Mouse (Mus musculus) right cerebral cortex, postnatal 10 days (tissue): ENCODE results near the gene Rpl27.
"Not testable (repeated sequence)": the region's sequence is repeated elsewhere in the genome, so short reads cannot be mapped to it uniquely, and the experiment has no call there.

Experiments used
- DNase-seq, 2 experiments: peaks; one replicate each; pipeline ENCODE4 v3.0.0; 2021; ENCODE audit warnings: low spot score in 2 of 2

Gene Rpl27

DNA sequence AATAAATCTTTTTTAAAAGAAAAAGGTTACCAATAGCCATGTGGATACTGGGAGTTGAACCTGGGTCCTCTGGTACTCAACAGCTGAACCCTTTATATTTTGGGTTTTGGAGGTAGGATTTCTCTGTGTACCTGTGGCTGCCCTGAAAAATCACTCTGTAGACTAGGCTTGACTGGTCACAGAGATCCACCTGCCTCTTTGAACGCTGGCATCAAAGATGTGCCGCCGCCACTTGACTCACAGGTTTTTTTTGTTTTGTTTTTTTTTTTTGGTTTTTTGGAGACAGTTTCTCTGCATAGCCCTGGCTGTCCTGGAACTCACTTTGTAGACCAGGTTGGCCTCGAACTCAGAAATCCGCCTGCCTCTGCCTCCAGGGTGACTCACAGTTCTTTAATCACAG, 5.7 kb downstream of the Rpl27 start:
- no peak for DNase-seq

DNA sequence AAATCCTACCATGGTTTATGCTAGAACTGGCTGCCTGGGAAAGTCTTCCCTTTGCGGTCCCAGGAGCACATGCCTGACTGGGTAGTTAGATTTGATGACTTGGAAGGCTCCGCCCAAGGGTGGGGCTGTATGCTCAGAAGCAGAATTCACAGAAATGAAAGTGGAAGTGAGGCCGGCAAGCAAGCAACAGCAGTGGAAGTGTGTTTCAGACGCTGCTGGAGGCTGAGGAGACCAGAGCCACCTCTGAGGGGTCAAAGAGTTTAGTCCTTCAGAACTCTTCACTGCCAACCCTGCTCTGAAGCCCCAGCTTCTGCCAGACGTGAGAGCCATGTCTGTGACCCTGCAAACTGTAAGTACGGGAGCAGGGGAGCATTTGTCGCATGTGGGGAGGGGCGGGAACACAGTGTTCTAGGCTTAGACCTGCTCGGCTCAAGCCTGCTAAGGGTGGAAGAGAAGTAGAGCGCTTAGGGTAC, 6.2 kb downstream of the Rpl27 start, which contains the start of gene Ifi35:
TSS of gene Ifi35 (plus strand) at position 134 of the 473 bp plus-strand sequence.
- peak in 1 of 2 experiments; percentile 40 for DNase-seq

DNA sequence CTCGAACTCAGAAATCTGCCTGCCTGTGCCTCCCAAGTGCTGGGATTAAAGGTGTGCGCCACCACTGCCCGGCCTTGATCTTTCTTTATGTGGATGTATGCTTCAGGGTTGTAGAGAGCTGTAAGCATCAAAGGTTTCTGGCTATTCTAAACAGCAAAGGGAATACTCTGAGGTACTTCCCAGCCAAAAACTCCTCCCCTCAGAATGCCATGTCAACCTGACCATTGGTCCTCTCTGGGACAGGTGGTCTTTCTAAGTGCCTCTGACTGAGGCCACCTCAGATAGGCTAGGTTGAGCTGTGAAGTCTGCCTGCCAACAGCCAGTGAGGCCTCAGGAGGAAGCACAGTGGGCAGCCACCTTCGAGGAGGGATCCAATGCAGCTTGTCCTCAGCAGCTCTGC, 6.8 kb downstream of the Rpl27 start:
- no peak for DNase-seq

DNA sequence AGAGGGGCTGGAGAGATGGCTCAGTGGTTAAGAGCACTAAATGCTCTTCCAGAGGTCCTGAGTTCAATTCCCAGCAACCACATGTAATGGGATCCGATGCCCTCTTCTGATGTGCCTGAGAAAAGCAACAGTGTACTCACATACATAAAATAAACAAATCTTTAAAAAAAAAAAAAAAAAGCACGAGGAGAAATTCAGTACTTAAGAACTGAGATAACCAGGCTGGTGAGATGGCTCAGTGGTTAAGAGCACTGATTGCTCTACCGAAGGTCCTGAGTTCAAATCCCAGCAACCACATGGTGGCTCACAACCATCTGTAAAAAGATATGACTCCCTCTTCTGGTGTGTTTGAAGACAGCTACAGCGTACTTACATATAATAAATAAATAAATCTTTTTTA, 7.5 kb downstream of the Rpl27 start:
- not testable (repeated sequence) for DNase-seq

DNA sequence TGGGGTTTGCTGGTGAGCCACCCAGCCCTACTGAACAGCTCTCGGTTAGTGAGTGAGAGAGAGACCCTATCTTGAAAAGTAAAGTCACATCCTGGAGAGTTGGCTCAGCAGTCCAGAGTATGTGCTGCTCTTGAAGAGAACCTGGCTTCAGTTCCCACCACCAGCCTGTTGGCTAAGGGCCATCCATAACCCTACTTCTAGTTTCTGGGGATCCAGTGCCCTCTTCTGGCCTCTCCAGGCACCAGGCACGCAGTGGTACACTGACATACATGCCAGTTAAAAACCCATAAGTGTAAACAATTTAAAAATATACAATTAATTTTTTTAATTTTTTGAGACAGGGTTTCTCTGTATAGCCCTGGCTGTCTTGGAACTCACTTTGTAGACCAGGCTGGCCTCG, 8.3 kb downstream of the Rpl27 start:
- no peak for DNase-seq

DNA sequence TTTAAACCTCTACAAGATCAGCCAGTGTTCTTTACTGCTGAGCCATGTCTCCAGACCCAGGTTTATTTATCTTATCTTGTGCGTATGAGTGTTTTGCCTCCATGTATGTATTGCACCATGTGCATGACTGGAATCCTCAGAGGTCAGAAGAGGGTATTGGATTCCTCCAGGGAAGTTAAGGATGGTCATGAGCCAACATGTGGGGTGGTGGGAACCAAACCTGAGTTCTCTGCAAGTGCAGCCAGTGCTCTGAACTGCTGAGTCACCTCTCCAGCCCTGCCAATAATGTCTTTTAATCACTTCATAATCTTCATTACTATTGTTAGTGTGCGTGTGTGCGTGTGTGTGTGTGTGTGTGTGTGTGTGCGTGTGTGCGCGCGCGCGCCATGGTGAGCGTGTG, 9.4 kb downstream of the Rpl27 start:
- DNase-seq: no peak

DNA sequence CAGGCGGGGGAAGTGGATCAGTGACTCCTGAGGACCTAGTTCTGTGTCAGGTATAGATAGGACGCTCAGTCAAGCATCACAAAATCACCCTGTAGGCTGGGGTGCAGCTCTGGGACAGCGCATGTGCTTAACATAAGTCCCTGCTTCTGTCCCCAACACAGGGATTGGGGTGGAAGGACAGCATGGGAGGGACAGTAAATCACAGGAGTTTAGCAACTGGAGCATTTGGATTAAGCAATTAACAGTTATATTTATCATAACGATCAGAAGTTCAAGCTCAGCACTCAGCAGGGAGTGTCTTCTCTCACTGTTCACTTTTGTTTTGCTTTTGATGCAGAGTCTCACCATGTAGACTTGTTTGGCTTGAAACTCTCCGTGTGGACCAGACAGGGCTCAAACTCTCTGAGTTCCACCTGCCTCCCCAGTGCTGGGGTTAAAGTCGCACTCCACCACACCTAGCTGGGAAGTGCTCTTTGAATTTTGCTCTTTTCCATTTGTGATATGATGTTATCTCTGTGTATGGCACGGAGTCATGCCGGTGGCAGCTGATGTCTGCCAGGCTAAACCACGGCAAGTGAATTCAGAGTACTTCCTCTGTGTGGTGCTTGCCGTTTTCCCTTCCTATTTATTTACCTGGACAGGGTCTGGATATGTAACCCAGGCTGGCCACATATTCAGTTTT, 10.1 kb downstream of the Rpl27 start:
- no peak for DNase-seq

DNA sequence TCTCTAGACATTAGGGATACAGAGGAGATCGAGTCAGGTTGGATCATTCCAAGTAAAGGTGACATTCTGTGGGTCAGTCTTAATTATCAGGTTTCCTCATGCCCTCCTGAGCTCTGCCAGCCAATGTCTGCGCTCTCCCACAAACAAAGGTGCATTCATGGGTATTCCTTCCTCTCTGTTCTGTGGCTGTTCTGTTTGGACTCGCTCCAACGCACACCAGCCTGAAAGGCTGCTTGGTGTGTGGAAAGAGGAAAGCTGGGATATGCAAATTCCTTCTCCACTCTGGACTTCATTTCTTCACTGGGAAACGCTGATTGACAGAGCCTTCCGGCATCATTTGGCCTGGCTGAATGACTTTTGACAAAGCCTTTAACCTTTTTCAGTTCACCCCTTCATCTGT, 12.6 kb downstream of the Rpl27 start:
- DNase-seq: peak; percentile 69 to 71

DNA sequence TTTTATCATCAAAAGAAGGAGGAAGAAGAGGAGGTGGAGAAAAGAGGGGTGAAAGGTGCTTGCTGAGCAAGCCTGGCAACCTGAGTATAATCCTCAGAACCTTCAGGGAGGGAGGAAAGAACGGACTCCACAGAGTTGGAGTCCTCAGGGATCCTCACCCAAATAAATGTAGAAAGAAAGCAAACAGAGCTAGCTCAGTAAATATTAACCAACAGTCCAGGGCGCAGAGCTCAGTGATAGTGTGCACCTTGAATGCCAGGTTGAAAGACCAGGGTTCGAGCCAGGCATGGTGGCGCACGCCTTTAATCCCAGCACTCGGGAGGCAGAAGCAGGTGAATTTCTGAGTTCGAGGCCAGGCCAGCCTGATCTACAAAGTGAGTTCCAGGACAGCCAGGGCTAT, 13.5 kb downstream of the Rpl27 start:
- no peak for DNase-seq

DNA sequence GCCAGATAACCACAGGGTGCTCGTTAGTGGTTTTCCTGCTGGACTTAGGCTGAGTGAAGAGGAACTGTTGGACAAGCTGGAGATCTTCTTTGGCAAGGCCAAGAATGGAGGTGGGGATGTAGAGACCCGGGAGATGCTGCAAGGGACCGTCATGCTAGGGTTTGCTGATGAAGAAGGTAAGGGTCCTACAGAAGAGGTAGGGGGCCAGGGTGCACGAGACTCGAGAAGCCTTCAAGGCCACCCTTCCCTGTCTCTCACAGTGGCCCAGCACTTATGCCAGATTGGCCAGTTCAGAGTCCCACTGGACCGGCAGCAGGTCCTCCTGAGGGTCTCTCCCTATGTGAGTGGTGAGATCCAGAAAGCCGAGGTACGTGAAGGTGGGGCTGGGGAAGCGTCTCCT, 15.5 kb downstream of the Rpl27 start:
- DNase-seq: no peak

DNA sequence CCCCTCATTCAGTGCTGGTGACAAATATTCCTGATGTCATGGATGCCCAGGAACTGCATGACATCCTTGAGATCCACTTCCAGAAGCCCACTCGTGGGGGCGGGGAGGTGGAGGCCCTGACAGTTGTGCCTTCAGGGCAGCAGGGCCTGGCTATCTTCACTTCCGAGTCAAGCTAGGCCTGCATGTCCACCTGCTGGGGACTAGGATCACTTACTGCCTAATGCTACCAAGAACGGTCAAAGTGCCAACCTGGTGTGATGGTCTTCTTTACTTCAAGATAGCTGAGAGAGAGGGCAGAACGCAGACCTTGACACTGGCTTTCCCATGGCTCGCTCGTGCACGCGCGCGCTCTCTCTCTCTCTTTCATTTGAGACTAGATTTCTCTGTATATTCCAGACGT, 16.1 kb downstream of the Rpl27 start:
- DNase-seq: no peak

DNA sequence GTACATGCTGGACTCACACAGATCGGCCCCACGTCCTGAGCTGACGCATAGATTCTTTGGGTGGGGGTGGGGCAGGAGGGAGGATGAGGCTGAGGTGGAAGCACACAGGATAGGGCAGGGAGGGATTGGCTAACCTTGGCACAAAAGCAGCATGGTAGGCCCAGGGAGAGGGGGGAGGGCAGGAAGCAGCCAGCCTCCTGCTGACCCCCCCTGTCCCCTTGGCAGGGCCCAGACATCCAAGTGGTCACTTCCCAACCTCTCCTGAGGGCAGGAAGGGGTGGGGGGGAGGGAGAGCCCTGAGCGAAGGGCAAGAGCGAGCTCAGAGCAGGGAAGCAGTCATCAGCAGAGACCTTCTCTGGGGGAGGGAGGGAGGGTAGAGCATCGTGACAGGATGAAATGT, 17.6 kb downstream of the Rpl27 start:
- no peak for DNase-seq

DNA sequence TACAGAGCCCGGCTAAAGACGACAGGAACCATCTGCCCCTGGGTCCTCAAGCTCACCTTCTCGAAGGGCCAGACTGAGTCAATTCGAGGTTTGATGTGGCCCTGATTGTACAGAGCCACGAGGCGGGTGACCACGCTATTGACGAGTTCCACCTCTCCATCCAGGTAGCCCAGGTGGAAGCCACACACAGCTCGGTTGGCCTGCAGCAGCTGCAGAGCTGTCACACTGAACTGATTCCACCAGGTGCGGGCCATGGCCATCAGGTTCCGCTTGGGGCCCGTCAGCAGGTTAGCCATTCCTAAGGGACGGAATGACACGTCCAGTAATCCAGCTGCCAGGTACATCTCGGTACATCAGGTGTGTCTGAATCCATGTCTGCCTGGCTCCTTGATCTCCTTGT, 18.2 kb downstream of the Rpl27 start:
- no peak for DNase-seq

DNA sequence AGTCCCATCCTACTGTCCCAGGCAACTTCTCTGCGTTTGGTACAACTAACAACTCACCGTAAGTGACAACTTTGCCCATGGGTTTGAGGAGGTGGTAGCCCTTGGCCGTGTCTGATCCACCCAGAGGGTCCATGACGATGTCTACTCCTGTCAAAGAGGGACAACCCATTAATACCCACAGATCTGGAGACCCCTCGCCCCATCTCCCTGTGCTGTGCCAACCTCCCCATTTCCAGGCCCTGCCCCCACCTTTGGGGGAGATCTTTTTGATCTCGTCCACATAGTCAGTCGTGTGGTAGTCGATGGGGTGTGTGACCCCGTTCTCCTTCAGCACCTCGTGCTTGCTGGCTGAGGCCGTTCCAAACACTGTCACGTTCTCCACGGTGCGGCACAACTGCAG, 20.0 kb downstream of the Rpl27 start:
- DNase-seq: no peak

DNA sequence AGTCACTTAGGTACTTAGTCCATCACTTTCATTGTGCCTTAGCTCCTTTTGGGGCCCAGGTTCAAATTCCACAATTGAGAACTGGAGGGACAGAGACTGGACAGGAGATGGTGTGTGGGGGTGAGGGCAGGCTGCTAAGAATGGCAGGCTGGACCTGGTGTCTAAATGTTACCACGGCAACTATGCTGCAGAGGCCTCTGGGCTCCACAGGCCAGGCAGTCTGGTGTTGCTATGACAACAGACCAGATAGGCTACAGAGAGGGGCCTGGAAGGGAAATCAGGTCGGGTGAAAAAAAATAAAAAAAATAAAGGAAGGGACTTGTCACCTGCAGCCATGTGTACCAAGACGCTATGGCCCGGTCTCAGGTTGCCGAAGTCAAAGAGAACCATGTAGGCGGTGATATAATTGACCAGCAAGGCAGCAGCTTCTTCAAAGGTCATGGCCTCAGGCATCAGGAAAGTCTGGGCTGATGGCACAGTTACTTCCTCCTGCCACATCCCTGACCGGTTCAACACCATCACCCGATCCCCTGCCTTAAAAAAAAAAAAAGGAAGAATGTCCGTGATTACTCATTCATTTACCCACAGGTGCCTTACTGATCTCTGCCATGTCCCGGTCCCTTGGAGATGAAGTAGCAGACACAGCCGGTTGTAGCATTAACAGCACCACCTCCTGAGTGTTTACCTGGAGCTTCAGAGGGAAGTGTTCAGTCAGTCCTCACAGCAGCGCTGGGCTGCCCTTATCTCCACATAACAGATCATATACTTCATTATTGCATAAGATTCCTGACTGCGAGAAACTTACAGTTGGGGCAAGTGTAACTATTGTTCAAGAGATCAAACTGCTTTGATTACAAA, 20.7 kb downstream of the Rpl27 start:
- DNase-seq: no peak

DNA sequence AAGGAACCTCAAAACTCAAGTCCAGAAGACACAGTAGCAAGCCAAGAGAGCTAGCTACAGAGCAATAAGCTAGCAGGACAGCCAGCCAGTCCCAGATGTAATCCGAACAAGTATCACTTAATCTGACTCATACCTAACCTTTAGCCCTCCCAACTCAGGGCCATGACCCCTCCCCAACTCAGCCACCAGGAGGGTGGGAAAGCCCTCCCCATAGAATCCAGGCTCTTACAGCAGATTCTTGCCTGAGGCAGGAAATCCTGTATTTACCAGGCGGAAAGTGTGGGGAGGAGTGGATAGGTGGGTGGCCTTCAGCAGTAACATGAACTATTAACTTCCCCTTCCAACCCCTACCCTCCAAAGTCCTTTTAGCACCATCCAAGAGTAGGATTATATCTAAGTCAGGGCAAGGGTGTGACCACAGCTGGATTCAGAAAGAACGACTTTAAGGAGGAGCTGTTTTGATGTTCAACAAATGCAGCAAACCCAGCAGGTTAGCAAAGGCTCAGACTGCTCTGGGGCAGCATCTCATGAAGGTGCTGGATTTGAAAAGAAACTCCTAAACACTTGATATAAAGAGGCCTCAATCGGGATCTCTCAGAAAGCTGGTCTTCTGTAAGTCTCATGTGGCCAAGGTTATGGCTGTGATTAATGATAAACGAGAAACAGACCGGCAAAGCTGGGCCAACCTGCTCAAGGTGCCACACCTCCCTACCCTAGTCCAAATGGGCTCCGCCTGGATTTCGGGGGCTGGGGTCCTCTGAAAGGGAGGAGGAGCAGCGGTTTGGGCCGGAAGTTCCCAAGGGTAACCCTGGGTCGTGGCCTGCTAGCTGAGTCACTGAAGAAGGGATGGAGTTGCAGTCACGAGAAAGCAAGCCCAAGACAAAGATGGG, 22.4 kb downstream of the Rpl27 start, which contains the start of gene Rnd2:
TSS of gene Rnd2 (plus strand) at position 789 of the 890 bp plus-strand sequence.
- no peak for DNase-seq

DNA sequence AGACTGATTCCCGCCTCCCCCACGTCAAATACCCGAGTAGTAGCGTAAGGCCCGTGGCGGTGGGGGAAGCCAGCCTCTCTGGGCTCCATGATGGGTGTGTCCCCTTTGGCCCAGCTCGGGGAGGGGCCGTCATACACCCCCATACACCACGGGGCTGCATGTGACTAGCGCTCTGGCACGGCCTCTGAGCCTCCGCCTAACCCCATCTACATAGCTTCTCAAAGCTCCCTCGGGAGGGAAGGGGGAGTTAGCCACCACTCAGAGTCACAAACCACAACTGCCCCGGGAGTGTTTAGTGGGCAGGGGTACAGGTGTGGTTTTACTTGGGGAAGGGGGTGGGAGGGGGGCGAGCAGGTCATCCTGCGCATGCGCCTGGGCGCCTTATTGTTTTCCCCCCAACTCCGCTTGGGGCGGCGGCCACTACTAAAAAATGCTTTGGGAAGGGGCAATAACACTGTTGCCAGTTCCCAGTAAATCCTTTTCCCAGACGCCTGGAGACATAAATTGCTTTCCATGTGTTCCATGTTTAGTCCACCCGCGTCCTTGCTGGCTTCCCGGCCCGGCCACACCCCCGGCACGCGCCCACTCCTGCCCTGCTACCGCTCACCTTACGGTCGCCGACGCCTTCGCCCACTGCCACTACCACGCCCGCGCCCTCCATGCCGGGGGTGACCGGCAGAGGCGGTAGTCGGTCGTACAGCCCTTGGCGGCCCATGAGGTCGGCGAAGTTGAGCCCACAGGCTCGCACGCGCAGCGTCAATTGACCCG, 23.2 kb downstream of the Rpl27 start:
- peak; percentile 60 to 72 for DNase-seq

DNA sequence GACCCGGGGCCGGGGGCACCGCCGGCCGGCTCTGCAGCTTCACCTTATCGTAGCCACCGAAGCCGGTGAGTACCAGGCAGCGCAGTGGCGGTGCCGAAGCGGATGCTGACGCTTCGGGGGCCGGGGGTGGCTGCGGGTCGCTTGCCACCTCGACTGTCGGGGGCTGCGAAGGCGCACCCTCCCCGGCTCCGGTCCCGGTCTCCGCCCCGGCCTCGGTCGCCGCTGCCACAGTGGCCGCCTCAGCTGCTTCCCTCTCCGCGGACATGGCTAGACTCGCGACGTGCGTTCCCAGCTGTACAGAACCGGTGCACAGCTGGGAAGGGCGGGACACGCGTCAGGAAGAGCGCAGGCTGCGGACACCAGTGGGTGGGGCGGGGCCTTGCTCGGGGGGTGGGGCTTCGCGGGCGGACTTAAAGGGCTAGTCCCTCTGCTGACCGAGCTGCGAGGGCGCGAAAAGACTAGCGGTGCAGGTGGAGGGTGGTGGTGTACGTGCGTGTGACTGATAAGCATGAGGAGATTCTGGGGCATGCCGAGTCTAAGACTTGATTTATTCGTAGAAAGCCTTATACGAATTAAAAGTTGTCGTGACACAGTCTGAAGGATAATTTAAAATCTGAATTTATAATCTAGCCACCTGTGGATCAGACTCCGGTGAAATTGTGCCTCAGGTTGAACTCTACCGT, 23.9 kb downstream of the Rpl27 start, which contains the start of gene Vat1:
TSS of gene Vat1 (minus strand) at position 362 of the 683 bp plus-strand sequence.
- peak; percentile 78 to 81 for DNase-seq

DNA sequence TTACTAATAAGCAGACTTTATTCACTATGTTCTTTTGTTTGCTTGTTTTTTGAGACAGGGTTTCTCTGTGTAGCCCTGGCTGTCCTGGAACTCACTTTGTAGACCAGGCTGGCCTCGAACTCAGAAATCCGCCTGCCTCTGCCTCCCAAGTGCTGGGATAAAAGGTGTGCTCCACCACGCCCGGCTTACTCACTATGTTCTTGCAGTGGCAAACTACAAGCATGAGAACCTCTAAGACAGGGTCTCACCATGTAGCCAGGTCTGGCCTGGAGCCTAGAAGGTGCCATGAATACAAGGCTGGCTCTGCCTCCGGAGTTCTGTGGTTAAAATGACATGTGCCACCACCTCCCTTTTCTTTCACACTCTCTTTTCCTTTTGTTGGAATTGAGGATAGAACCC, 24.5 kb downstream of the Rpl27 start:
- not testable (repeated sequence) for DNase-seq

DNA sequence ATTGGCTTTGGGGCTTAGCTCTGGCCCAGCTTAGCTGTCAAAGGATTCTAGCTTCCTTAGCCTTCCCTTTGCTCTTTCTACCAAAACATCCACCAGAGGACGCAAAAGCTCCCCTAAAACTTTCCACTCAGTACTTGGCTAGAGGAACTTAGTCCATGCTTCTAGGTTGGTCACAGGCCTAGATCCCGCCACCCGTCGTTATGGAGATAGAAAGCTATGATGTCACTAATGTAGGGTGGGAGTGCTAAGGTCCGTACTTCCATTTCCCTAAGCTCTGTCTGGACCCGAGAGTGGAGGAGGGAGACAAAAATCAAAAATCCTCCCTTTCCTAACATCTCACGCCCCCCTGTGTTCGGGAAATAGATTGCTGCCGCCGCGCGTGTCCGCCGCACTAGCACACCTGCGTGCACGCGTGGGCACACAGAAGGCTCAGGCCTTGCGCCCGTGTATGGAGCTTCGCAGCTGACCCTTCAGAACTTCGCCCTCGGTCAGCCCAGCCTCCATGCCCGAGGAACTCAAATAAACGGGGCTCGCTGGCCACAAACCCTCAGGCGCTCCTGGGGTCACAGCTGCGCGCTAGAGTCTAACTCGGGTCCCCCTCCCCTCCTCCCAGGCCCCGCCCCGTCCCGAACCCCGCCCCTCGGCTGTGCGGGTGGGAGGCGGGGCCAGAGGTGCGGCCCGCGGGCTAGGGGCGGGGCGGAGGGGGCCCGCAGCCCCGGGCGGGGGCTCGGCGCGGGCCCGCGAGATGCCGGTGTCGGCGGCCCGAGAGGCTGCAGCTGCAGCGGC, 25.6 kb downstream of the Rpl27 start:
- peak; percentile 74 to 82 for DNase-seq
